In the genomic region with DNA sequence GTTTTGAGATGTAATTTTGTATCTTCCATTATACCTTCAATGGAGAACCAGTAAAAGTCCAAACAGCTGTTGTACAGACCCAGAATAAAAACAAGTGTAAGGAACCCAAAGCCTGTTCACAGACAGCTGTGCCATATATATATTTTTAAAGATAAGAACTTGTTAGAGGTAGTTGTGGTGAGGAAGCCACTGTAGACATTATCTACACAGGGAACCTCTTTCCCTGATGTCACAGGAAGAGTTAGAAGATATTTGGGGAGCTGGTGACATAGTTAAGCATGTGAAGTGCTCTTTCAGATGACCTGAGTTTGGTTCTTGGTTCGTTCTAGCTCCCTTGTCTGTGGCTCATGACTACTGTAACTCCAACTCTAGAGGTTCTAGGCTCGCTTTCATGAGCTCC, we compare ENCODE assay signal across 25 mouse cellular contexts.
"Had no signal": no experiment of that assay in that cellular context is flagged by ENCODE, and none has a peak within 500 bp of the region (broad histone marks: within the 10 kb centered on the region; RNA-seq: fewer than 3 reads in every experiment).

No protein-coding gene starts in this region.

- H3K9me3 ChIP-seq: heart, embryonic 10.5 days; heart, embryonic 12.5 days; hindbrain, embryonic 10.5 days; hindbrain, embryonic 12.5 days; kidney, embryonic 15.5 days; limb, embryonic 13.5 days; limb, embryonic 15.5 days; liver, embryonic 12.5 days had no signal

- DNase-seq: gastrocnemius, adult 2 months; gastrocnemius, postnatal 10 days; gastrocnemius, postnatal 25 days; heart, adult 18-20 months; heart, postnatal 10 days; heart, postnatal 4 days; kidney, adult 11 months; kidney, adult 2 months; kidney, adult 9 months; kidney, postnatal 14 days; kidney, postnatal 36 days; layer of hippocampus, adult 9-11 months; layer of hippocampus, postnatal 36 days; left cerebral cortex, postnatal 4 days had no signal

- H3K36me3 ChIP-seq: heart, embryonic 10.5 days; heart, embryonic 12.5 days; hindbrain, embryonic 10.5 days; hindbrain, embryonic 12.5 days; kidney, embryonic 15.5 days; limb, embryonic 13.5 days; limb, embryonic 15.5 days; liver, embryonic 12.5 days had no signal

- H3K4me3 ChIP-seq: gastrocnemius, adult 2 months; heart, embryonic 10.5 days; heart, embryonic 12.5 days; hindbrain, embryonic 10.5 days; hindbrain, embryonic 12.5 days; kidney, embryonic 15.5 days; limb, embryonic 13.5 days; limb, embryonic 15.5 days; liver, embryonic 12.5 days had no signal

- H3K9ac ChIP-seq: heart, embryonic 12.5 days; hindbrain, embryonic 12.5 days; hindbrain, embryonic 14.5 days; kidney, embryonic 15.5 days; limb, embryonic 13.5 days; limb, embryonic 15.5 days; liver, embryonic 12.5 days; liver, embryonic 14.5 days had no signal

- H3K27me3 ChIP-seq: heart, embryonic 12.5 days; hindbrain, embryonic 12.5 days; kidney, embryonic 15.5 days; limb, embryonic 13.5 days; limb, embryonic 15.5 days; liver, embryonic 12.5 days had no signal

- H3K27ac ChIP-seq: gastrocnemius, adult 2 months; heart, embryonic 10.5 days; hindbrain, embryonic 10.5 days; hindbrain, embryonic 12.5 days; hindbrain, embryonic 14.5 days; kidney, embryonic 15.5 days; kidney, postnatal 0 days; limb, embryonic 13.5 days; limb, embryonic 15.5 days; liver, embryonic 12.5 days; liver, embryonic 14.5 days had no signal
